Mouse (Mus musculus): ENCODE measurements around the gene Cdk6. TPM values are rescaled to one million over a fixed set of nuclear protein-coding genes. Genes with fewer than 3 reads are reported as not detected.
"Not testable (repeated sequence)": the region's sequence is repeated elsewhere in the genome, so short reads cannot be mapped to it uniquely, and the experiment has no call there.

The Cdk6 gene
- total RNA-seq, 4 experiments from 2014 or later = 3.5 to 9.3 (median 5.5) TPM

DNA sequence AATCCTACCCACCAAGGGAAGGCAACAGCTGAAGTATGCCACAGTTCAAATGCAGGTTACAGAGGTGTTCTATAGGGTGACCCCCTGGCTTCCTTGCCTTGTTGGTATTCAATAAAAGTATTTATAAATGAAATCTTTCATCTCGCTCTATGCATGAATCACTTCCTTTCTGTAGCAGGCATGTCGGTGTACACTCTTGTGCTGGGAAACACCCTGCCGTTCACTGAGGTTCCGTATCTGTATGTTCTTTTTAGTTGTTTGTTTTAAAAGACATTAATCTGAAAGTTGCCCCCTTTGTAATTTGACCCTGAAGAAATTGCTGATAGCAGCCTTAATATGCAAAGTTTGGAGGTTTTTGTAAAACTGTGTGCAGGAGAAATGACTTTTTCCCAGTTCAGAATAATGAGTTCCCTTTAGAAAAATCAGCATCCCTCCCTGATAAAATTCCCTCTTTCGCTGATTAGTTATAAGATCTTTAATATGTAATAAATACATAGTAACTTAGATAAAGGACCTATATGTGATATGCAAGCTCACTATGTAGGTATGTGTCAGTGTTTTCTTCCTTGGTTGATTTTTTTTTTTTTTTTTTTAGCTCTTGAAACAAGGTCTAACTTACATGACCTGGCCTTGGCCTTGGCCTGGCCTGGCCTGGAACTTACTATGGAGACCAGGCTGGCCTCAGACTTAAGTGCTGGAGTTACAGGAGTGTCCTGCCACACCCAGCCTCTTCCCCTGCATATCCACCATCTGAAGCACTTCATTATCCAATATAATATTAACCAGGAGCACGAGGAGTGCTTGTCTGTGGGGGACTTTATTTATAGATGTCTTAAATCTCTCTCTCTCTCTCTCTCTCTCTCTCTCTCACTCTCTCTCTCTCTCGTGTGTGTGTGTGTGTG, 167.4 kb downstream of the Cdk6 start:
- no peak for DNase-seq (ENCODE audit: low spot score in 2 of 2)

DNA sequence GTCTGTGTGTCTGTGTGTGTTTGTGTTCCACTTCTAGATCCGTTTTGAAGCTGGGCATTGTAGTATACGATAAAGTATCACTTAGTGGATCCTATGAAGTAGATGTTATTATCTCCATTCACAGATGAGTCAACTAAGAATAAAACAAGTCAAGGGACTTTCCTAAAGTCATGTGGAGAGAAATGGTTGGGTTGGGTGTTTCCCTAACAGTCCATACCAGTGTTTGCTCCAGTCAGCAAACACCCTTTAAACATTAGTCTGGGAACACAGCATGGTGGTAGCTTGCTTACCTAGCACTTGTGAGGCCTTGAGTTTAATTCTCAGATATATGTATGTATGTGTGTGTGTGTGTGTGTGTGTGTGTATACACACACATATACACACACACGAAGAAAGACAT, 168.2 kb downstream of the Cdk6 start:
- DNase-seq (ENCODE audit: low spot score in 2 of 2) = no peak

DNA sequence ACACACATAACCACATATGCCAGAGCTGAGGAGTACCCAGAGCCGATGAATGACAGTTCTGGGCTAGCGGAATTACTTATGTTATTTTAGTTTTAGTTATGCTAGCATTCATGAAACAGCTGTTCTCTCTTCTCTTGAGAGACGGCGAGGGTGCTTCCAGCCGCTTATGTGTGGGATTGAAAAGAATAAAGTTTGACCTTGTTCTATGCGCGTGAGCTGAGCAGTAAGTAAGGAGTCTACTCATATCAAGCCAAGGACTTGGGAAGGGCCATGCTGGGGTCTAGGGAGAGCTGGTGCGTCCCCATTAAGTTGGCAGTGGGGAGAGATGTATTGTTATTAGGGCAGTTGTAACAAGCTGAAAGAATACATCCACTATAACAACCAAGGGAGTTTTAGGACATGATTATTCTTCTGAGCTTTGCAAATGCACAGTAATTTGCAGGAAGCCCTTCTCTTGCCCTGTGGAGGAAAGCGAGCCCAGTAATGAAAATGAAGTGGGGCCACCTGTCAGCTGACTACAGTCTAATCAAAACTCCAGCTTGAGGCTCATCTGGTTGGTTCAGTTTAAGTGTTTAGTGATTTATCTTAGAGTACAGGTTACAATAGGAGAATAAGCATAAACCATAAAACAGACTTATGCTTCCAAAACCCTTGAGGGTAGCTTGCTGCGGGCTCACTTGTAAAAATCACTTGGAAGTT, 170.0 kb downstream of the Cdk6 start:
- DNase-seq (ENCODE audit: low spot score in 2 of 2) = no peak

DNA sequence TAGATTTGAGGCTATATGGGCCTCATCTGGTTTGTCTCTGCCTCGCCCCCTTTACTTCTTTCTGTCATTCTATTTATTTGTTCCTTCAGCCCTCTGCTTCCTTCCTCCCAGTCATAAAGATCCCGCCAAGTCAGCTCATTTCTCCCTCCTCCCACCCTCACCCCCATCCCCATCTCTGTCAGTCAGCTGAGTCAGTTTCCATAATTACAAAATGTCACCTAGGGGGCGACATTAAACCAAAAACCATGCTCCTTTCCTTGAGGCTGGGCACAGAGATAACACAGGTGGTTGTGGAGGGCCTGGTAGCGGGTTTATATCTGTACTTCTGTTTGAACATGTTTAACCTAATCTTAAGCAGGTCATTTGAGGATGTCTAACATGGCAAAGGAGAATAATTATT, 171.3 kb downstream of the Cdk6 start:
- no peak for DNase-seq (ENCODE audit: low spot score in 2 of 2)

DNA sequence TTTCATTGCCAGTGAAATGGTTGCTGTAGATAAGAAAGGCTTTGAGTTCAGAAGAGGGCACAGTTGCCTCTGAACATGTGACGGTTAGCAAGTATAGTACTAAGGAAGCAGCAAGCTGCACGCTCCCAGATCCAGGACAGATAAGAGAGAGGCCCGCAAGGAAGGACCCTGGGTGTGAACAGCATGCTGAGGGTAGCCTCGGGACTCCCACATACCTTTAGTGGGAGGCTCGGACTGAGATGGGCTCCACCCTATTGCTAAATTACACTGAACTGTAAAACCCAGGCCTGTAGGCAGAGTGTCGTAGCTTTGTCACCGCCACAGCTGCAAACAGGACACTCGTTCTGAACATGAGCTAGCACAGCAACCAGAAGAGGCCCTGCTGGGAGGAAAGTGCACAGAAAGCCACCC, 173.6 kb downstream of the Cdk6 start:
- no peak for DNase-seq (ENCODE audit: low spot score in 2 of 2)

DNA sequence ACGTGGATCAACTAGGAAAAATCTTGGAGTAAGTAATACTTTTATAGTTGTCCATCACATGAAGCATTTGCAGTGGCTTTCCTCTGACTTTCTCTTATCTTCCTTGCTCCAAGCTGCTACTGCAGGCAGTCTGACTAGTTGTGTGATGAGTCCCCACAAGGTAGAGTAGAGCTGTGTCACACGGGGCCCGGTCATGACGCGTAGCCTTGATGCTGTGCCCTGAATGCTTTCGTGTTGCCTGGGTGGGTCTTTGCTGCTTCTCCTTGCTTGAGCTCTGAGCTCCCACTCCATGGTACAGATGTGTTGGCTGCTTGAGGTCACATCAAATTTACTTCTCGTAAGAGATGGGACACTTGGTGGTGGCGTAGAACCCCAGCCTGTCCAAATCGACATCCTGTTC, 174.2 kb downstream of the Cdk6 start:
- DNase-seq (ENCODE audit: low spot score in 2 of 2) = no peak

DNA sequence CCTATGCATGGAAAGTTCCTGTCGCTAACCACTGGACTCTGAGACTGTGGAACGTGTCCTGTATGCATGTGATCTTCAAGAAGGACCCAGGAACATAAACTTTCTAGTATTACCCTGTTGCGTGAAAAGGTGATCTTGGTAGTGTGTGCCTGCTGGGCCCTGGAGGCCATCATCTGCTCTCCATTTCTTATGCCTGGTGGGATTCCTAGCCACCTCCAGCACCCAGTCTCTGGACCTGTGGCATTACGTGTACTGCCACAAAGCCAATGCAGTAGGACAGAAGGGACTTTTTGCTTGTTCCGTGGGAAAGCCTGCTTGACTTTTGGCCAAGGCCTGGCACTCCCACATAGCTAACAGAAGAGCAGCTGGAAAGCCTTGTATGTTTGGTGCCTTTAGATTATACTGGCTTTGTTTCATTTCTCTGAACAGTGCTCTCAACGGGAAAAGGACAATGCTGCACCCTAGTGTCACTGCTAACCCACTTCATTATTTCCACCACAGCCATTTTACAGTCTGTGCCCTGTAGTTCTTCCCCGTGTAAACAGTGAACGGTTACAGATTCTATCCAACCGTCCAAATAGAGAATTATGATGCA, 175.3 kb downstream of the Cdk6 start:
- DNase-seq (ENCODE audit: low spot score in 2 of 2) = peak; percentile 17 to 47

DNA sequence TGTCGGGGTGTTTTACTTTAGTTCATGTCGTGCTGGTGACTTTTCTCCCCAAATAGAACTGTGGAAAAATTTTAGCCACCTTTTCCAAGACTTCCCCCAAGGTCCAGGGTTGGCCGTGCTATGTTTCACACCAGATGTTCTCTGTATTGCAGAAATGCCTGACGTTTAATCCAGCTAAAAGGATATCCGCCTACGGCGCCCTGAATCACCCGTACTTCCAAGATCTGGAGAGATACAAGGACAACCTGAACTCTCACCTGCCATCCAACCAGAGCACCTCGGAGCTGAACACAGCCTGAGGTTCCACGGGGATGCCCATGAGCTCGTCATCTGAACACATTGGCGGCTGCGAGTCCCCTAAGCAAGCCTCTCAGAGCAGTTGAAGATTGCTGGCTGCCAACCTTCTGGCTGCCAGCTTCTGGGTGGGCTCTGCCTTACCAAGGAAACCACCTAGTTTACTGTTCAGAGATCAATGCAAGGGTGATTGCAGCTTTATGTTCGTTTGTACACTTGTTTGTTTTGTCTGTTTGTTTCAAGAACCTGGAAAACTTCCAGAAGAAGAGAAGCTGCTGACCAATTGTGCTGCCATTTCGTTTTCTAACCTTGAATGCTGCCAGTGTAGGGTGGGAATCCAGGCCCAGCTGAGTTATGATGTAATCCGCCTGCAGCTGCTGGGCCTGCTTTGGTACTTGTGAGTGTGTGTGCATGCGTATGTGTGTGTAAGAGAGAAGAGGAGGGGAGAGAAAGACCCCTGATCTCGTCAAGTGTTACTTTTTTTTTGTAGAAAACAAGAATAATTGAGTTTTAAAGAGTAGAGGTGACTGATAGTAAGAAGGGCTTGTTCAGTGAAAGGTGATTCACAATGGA, 179.4 kb downstream of the Cdk6 start:
- DNase-seq (ENCODE audit: low spot score in 2 of 2) = no peak

DNA sequence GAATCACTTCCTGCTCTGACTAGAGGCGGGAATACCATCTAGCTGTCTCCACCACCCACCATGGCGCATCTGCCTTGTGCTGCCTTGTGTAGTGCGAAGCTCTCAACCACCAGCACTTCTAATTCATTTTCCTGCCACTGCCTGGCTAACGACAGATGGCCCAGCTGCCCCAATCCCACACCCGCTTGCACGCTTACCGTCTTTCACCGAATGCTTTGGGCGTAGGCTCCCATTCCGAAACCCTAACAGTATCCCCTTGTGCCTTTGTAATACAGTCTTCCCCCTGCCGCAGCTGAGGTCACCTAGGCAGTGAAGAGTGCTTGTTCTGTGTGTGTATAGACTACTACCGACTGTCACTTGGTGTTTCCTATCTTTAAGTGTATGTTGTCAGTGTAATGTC, 180.5 kb downstream of the Cdk6 start:
- DNase-seq (ENCODE audit: low spot score in 2 of 2) = peak in 1 of 2 experiments; percentile 19

DNA sequence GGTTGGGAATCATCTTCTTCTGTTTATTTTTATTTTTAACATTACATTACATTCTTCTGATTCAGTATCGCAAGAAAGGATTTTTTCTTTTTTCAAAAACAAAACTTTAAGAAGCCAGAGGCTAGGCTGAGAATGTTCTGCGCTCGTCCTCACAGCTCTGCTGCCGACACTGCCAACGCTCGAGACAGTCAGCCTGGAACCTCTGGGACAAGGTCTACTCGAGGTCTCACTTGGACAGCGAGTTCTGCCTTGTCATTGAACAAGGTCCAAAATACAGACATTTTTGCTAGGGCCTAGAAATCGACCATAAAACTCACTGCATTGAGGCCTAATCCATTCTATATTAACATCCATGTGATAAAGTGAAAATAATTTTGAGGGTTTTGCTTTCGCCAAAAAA, 181.5 kb downstream of the Cdk6 start:
- DNase-seq (ENCODE audit: low spot score in 2 of 2) = no peak

DNA sequence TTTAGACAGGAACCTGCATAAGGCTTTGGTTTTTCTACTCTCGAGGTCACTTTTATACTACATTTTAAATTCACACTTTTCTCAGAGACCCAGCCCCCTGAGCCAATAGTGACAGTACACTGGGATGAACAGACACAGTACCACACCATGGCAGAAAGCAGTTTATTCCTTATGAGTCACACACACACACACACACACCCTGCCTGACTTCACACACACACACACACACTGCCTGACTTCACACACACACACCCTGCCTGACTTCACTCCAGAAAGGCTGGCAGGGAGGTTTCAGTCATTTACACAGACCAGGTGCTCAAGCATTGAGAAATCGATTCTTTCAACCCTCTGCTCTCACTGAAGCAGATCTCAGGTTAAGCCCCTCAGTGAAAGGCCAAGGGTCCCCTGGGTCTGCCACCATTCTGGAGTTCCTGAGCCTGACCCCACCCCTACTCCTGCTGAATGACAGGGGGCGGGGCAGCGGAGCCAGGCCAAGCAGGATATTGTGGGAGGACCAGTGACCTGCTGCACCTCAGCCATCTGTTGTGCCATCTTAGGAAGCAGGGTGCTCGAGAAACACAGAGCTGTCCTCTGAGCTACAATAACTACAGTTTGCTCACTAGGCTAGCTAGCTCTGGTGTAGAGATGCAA, 185.9 kb downstream of the Cdk6 start:
- no peak for DNase-seq (ENCODE audit: low spot score in 2 of 2)

DNA sequence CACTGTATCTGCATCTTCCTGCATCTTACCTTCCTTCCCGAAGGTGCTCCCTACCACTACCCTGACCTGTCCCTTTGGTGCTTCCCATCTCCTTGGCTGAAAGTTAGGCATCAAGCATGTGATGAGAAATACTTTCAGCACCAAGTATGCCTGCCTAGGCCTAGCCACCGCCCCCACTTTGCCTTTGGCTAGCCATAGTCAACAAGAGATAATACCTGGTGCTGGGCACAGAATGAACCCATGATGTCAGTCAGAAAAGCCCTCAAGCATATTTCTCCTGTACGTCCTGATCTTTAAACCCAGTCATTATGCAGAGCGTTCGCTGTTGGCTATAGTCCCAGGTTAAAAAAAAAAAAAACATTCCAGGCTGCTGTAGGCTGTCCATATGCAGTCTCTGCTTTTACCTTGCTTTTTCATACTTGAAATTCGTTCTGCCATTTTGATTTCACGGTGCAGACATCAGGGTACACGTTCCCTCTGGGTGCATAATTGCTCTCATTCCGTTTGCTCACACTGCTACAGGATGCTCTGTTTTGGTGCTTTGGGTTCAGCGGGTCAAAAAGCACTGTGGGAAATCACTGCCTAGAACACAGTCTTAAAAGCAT, 188.4 kb downstream of the Cdk6 start:
- no peak for DNase-seq (ENCODE audit: low spot score in 2 of 2)

DNA sequence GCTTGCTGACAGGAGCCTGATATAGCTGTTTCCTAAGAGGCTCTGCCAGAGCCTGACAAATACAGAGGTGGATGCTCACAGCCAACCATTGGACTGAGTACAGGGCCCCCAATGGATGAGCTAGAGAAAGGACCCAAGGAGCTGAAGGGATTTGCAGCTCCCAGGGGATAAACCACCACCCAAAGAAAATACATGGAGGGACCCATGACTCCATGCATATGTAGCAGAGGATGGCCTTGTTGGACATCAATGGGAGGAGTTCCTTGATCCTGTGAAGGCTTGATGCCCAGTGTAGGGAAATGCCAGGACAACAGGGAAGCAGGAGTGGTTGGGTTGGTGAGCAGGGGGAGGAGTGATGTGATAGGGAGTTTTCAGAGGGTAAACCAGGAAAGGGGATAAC, 190.8 kb downstream of the Cdk6 start:
- DNase-seq (ENCODE audit: low spot score in 2 of 2) = not testable (repeated sequence)

DNA sequence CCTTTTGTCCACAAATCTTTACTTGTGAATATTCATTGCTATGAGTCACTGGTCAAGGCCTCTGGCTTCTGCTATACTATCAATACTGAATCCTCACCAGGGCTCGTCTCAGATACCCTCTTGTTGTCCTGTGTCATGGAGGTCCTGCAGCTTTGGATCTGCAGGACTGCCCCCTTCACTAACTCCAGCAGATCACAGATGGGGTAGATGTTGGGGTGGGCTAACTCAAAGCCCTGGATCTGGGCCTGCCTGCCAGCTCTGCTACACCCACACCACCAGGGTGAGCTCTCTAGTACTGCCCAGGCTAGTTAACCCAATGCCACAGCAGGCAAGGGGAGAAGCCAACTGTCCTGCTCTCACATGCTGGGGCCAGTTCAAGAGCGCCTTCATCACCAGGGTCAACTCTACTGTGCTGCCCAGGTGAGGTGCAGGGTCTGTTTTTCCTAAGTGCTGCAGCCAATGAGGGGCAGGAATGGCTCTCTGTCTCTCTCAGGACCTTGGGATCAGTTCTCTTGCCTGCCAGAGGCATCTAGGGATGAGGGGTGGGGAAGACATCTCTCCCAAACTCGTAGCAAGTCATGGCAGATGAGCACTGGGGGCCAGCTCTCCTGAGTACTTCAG, 195.4 kb downstream of the Cdk6 start:
- DNase-seq (ENCODE audit: low spot score in 2 of 2) = no peak

DNA sequence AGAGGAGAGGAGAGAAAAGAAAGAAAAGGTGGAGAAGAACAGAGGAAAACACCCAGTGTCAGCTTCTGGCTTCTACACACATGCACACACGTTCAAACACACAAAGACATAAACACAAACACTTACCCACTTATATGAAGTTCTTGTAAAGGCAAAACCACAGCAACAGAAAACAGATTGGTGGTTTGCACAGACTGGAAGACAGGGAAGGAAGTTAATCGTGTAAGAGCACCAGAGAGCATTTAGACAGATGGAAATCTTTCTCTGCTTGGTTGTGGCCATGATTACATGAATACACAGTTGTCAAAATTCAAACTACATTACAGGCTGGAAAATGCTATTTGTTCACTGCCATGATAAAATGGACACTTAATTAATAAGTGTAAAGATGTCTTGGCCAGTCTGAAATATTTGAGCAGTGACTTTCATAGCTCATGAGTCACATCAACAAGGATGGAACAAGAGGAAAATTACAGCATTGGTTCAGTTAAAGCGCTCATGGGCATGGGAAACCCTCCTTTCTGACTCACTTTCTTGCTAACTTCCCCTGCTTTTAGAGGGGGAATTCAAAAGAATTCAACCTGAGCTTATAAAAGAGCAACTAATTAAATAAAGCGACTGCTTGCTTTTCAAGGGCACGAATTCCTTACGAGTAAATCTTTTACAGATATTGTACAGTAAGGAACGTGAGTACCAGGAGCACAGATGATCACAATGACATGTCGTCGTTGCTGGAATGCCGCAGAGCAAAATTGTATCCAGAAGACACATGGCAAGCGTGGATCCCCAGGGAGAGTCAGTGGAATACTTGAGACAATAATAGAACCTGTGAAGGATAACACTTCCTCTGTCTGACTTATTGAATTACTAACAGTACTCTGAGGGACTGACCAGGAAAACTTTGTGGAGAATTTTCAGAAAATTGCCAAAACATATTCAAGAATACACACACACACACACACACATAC, 197.5 kb downstream of the Cdk6 start:
- no peak for DNase-seq (ENCODE audit: low spot score in 2 of 2)

DNA sequence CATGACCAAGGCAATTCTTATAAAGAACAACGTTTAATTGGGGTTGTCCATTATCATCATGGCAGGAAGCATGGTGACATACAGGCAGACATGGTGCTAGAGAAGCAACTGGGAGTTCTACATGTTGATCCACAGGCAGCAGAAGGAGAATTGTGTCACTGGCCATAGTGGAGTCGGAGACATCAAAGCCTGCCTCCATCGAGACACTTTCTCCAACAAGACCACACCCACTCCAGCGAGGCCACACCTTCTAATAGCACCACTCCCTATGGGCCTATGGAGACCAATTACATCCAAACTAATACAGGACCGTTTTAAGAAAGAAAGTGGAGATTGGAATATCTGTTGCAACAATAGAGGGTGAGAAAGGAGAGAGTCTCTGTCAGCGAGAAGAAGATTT, 200.6 kb downstream of the Cdk6 start:
- no peak for DNase-seq (ENCODE audit: low spot score in 2 of 2)

DNA sequence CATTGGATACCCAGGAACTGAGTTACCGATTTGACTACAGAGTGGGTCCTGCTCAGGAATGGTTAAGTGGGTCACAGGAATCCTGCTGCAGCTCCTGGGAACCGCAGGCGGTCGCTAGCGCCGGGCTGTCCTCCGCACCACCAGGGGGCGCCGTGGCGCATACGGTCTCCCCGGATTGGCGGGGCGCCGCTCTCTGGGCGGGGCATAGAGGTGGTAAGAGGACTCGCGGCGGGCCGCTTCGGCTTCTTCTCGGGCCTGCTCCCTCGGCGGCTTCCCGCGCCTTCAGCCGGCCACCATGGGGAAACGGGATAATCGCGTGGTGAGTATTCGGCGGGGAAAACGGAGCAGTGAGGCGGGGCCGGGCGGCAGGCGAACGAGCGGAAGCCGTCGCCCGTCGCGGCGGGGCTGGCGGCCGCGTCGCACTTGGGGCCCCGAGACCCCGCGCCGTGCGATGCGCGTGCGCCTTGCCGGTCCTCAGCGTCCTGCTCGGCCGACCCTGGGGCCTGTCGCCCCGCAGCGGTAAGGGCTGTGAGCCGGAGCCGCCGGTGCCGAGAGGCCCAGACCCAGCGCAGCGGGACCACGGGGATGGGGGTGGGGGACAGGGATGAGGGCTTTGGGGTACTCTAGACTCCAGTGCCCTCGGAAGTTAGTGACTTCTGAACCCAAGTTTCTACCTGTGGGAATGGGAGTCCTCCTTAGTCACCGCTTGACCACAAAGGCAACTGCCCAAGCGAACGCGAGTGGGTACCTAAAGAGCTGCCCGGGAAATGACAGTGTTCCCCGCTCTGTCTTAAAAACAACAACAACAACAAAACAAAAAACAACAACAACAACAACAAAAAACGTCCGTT, 202.6 kb downstream of the Cdk6 start, which contains the start of gene Fam133b:
Gene Fam133b, plus strand, starts transcription at position 205 of the 851 bp plus-strand sequence.
- peak; percentile 88 to 97 for DNase-seq (ENCODE audit: low spot score in 2 of 2)

DNA sequence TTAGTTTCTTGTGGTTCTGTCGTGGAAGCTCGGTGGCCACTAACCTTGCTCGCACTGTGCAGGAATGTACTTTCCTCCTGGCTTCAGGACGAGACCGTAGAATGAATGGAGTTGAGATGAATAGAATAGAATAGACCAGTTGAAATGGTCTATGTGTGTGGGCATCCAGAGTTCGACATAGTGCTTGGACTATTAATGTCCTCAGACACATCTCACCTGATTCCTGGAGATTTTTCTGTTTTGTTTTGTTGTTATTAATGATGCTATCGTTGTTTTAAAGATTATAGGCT, 203.1 kb downstream of the Cdk6 start:
- DNase-seq (ENCODE audit: low spot score in 2 of 2) = no peak

All from layer of hippocampus, adult 8-10 months (tissue).